Mouse (Mus musculus): ENCODE measurements around the gene Cables2. TPM values are rescaled to one million over a fixed set of nuclear protein-coding genes. Genes with fewer than 3 reads are reported as not detected.

Cables2 gene
- polyA plus RNA-seq, 1 experiment: 13.2 TPM

GRCm38 (mm10) chr2:180248947-180249660 is 24.2 kb downstream of the Cables2 start:
- no peaks in the 10 kb centered on the region for H3K36me3 ChIP-seq (ENCODE audit: control insufficient read depth, insufficient read depth, low read length, poor library complexity, severe bottlenecking)
- H3K27me3 ChIP-seq (ENCODE audit: control insufficient read depth, insufficient read depth, low read length, poor library complexity, severe bottlenecking): no peaks in the 10 kb centered on the region
- H3K9ac ChIP-seq (ENCODE audit: low read depth, poor library complexity, severe bottlenecking): no peak overlapping the region
- no peak overlapping the region for H3K4me3 ChIP-seq (ENCODE audit: low read depth, low read length)
- H3K9me3 ChIP-seq (replicated peaks; ENCODE audit: control insufficient read depth, insufficient read depth, low read length, poor library complexity, severe bottlenecking): no peaks in the 10 kb centered on the region
- no peak for TF ChIP-seq POLR2A (IDR thresholded peaks at IDR 0.05; ENCODE audit: insufficient read depth, low read length)
- TF ChIP-seq EP300 (IDR thresholded peaks at IDR 0.05; ENCODE audit: insufficient read depth, low read depth, low read length): no peak
- no peak for TF ChIP-seq CTCF (IDR thresholded peaks at IDR 0.05; ENCODE audit: low read depth, low read length)
- peak overlapping the region; percentile 38; the same call in 1 of the 2 replicates for H3K27ac ChIP-seq (ENCODE audit: insufficient read depth, low read length)
- peaks cover 2% of the 10 kb centered on the region for H3K4me1 ChIP-seq (ENCODE audit: control insufficient read depth, insufficient read depth, low read length)

- Histone ChIP-seq H3K27me3 (ENCODE audit: control insufficient read depth, insufficient read depth, low read length, poor library complexity, severe bottlenecking) (no peaks in the 10 kb centered on the region), H3K4me1 (ENCODE audit: control insufficient read depth, insufficient read depth, low read length) (peaks cover 2% of the 10 kb centered on the region), H3K4me3 (ENCODE audit: low read depth, low read length) (no peak overlapping the region), H3K27ac (ENCODE audit: insufficient read depth, low read length) (no peak overlapping the region), H3K9me3 (replicated peaks; ENCODE audit: control insufficient read depth, insufficient read depth, low read length, poor library complexity, severe bottlenecking) (no peaks in the 10 kb centered on the region), H3K36me3 (ENCODE audit: control insufficient read depth, insufficient read depth, low read length, poor library complexity, severe bottlenecking) (no peaks in the 10 kb centered on the region), H3K9ac (ENCODE audit: low read depth, poor library complexity, severe bottlenecking) (no peak overlapping the region)
- TF ChIP-seq POLR2A (IDR thresholded peaks at IDR 0.05; ENCODE audit: insufficient read depth, low read length) (no peak), CTCF (IDR thresholded peaks at IDR 0.05; ENCODE audit: low read depth, low read length) (no peak)
Measured at GRCm38 (mm10) chr2:180247916-180248315, 25.4 kb downstream of the Cables2 start.

GRCm38 (mm10) chr2:180243108-180243507 is 30.2 kb downstream of the Cables2 start:
- H3K27ac ChIP-seq (ENCODE audit: insufficient read depth, low read length): no peak overlapping the region
- H3K4me3 ChIP-seq (ENCODE audit: low read depth, low read length): no peak overlapping the region
- TF ChIP-seq CTCF (IDR thresholded peaks at IDR 0.05; ENCODE audit: low read depth, low read length) (no peak), EP300 (IDR thresholded peaks at IDR 0.05; ENCODE audit: insufficient read depth, low read depth, low read length) (no peak), POLR2A (IDR thresholded peaks at IDR 0.05; ENCODE audit: insufficient read depth, low read length) (no peak)
- H3K4me1 ChIP-seq (ENCODE audit: control insufficient read depth, insufficient read depth, low read length): no peaks in the 10 kb centered on the region
- H3K27me3 ChIP-seq (ENCODE audit: control insufficient read depth, insufficient read depth, low read length, poor library complexity, severe bottlenecking): no peaks in the 10 kb centered on the region
- no peaks in the 10 kb centered on the region for H3K9me3 ChIP-seq (replicated peaks; ENCODE audit: control insufficient read depth, insufficient read depth, low read length, poor library complexity, severe bottlenecking)
- no peak overlapping the region for H3K9ac ChIP-seq (ENCODE audit: low read depth, poor library complexity, severe bottlenecking)
- H3K36me3 ChIP-seq (ENCODE audit: control insufficient read depth, insufficient read depth, low read length, poor library complexity, severe bottlenecking): no peaks in the 10 kb centered on the region

- H3K4me3 ChIP-seq (ENCODE audit: low read depth, low read length): no peak overlapping the region
- H3K27ac ChIP-seq (ENCODE audit: insufficient read depth, low read length): peak overlapping the region; percentile 66
- no peaks in the 10 kb centered on the region for H3K36me3 ChIP-seq (ENCODE audit: control insufficient read depth, insufficient read depth, low read length, poor library complexity, severe bottlenecking)
- peaks cover 3% of the 10 kb centered on the region for H3K4me1 ChIP-seq (ENCODE audit: control insufficient read depth, insufficient read depth, low read length)
- no peaks in the 10 kb centered on the region for H3K27me3 ChIP-seq (ENCODE audit: control insufficient read depth, insufficient read depth, low read length, poor library complexity, severe bottlenecking)
- no peaks in the 10 kb centered on the region for H3K9me3 ChIP-seq (replicated peaks; ENCODE audit: control insufficient read depth, insufficient read depth, low read length, poor library complexity, severe bottlenecking)
- TF ChIP-seq POLR2A (IDR thresholded peaks at IDR 0.05; ENCODE audit: insufficient read depth, low read length): no peak
- no peak for TF ChIP-seq CTCF (IDR thresholded peaks at IDR 0.05; ENCODE audit: low read depth, low read length)
- no peak for TF ChIP-seq EP300 (IDR thresholded peaks at IDR 0.05; ENCODE audit: insufficient read depth, low read depth, low read length)
- H3K9ac ChIP-seq (ENCODE audit: low read depth, poor library complexity, severe bottlenecking): no peak overlapping the region
Measured at GRCm38 (mm10) chr2:180238591-180238990, 34.7 kb downstream of the Cables2 start.

- TF ChIP-seq POLR2A (IDR thresholded peaks at IDR 0.05; ENCODE audit: insufficient read depth, low read length): no peak
- peak overlapping the region; percentile 15; the same call in 1 of the 2 replicates for H3K9ac ChIP-seq (ENCODE audit: low read depth, poor library complexity, severe bottlenecking)
- H3K27me3 ChIP-seq (ENCODE audit: control insufficient read depth, insufficient read depth, low read length, poor library complexity, severe bottlenecking): no peaks in the 10 kb centered on the region
- H3K9me3 ChIP-seq (replicated peaks; ENCODE audit: control insufficient read depth, insufficient read depth, low read length, poor library complexity, severe bottlenecking): no peaks in the 10 kb centered on the region
- H3K27ac ChIP-seq (ENCODE audit: insufficient read depth, low read length): peak overlapping the region; percentile 94
- H3K4me3 ChIP-seq (ENCODE audit: low read depth, low read length): no peak overlapping the region
- peaks cover 3% of the 10 kb centered on the region for H3K4me1 ChIP-seq (ENCODE audit: control insufficient read depth, insufficient read depth, low read length)
- no peaks in the 10 kb centered on the region for H3K36me3 ChIP-seq (ENCODE audit: control insufficient read depth, insufficient read depth, low read length, poor library complexity, severe bottlenecking)
Measured at GRCm38 (mm10) chr2:180237601-180238345, 35.5 kb downstream of the Cables2 start.

GRCm38 (mm10) chr2:180236930-180237329 is 36.4 kb downstream of the Cables2 start:
- TF ChIP-seq EP300 (IDR thresholded peaks at IDR 0.05; ENCODE audit: insufficient read depth, low read depth, low read length) (no peak), CTCF (IDR thresholded peaks at IDR 0.05; ENCODE audit: low read depth, low read length) (no peak), POLR2A (IDR thresholded peaks at IDR 0.05; ENCODE audit: insufficient read depth, low read length) (no peak)
- Histone ChIP-seq H3K9me3 (replicated peaks; ENCODE audit: control insufficient read depth, insufficient read depth, low read length, poor library complexity, severe bottlenecking) (no peaks in the 10 kb centered on the region), H3K4me1 (ENCODE audit: control insufficient read depth, insufficient read depth, low read length) (peaks cover 3% of the 10 kb centered on the region), H3K27me3 (ENCODE audit: control insufficient read depth, insufficient read depth, low read length, poor library complexity, severe bottlenecking) (no peaks in the 10 kb centered on the region), H3K27ac (ENCODE audit: insufficient read depth, low read length) (peak overlapping the region; percentile 94), H3K36me3 (ENCODE audit: control insufficient read depth, insufficient read depth, low read length, poor library complexity, severe bottlenecking) (no peaks in the 10 kb centered on the region), H3K9ac (ENCODE audit: low read depth, poor library complexity, severe bottlenecking) (peak overlapping the region; percentile 15; the same call in 1 of the 2 replicates), H3K4me3 (ENCODE audit: low read depth, low read length) (no peak overlapping the region)
